Mouse (Mus musculus) stomach, embryonic 14.5 days (tissue): ENCODE data around the gene Ptpn13. TPM values are rescaled to one million over a fixed set of nuclear protein-coding genes. Genes with fewer than 3 reads are reported as not detected.
A peak's percentile ranks its signal among the peaks of the same experiment; 100 is the strongest.

ENCODE experiments used
- ATAC-seq: fragments of 200-750 bp; cut with Nextera tagmentation; 2 replicates; pipeline ENCODE4 v1.8.0; 2017; ENCODE audit warnings: low read depth, moderate TSS enrichment; ENCODE audit not compliant: insufficient number of reproducible peaks, insufficient read depth, low FRiP score
- H3K27ac ChIP-seq: fragments of 300-500 bp; sonication (generic); 2 replicates; pipeline ENCODE4 v1.5.1; 2014; ENCODE audit warnings: mild to moderate bottlenecking, low read length, moderate library complexity, mixed read lengths
- H3K27me3 ChIP-seq: fragments of 300-500 bp; sonication (generic); 2 replicates; pipeline ENCODE4 v1.6.1; 2014; ENCODE audit warnings: low read length, control low read depth, mixed read lengths; ENCODE audit not compliant: control insufficient read depth, insufficient read depth
- H3K36me3 ChIP-seq: fragments of 300-500 bp; sonication (generic); 2 replicates; pipeline ENCODE4 v1.6.1; 2014; ENCODE audit warnings: mild to moderate bottlenecking, control low read depth, low read length, moderate library complexity, mixed read lengths; ENCODE audit not compliant: control insufficient read depth, insufficient read depth
- H3K4me1 ChIP-seq: fragments of 300-500 bp; sonication (generic); 2 replicates; pipeline ENCODE4 v1.6.1; 2014; ENCODE audit warnings: low read length, control low read depth, mixed read lengths; ENCODE audit not compliant: control insufficient read depth, insufficient read depth
- H3K4me2 ChIP-seq: fragments of 300-500 bp; sonication (generic); replicated peaks from 2 replicates; pipeline ENCODE4 v1.6.1; 2014; ENCODE audit warnings: low read depth, low read length, control low read depth
- H3K4me3 ChIP-seq: fragments of 300-500 bp; sonication (generic); 2 replicates; pipeline ENCODE4 v1.5.1; 2014; ENCODE audit warnings: low read depth, low read length, control low read depth
- H3K9ac ChIP-seq: fragments of 300-500 bp; sonication (generic); replicated peaks from 2 replicates; pipeline ENCODE4 v1.6.1; 2014; ENCODE audit warnings: low read depth, mild to moderate bottlenecking, control low read depth, low read length, moderate library complexity, mixed read lengths
- H3K9me3 ChIP-seq: fragments of 300-500 bp; sonication (generic); 2 replicates; pipeline ENCODE4 v1.6.1; 2016; ENCODE audit warnings: low read depth, low read length, control low read depth; ENCODE audit not compliant: control insufficient read depth
- WGBS: fragments of 180-500 bp; shearing (Covaris S2); extraction: QIAGEN DNeasy Blood & Tissue Kit; methylation state at CpG from one replicate; pipeline ENCODE4 v1.1.7; 2014; 5-methylcytosine and 5-hydroxymethylcytosine counted together
- polyA plus RNA-seq: library from polyadenylated mRNA; unstranded; fragments of >200 nt; fragmentation: Nextera tagmentation; extraction: Ambion mirVana; gene quantifications from 2 replicates; pipeline ENCODE4 v1.2.1, GENCODE M21; 2014

Ptpn13 gene
- polyA plus RNA-seq, 1 experiment from 2014 or later = 28.5 TPM

- Histone ChIP-seq H3K9me3 (no peaks in the 10 kb centered on the region), H3K4me3 (no peak overlapping the region), H3K4me2 (no peak overlapping the region), H3K9ac (no peak overlapping the region), H3K36me3 (no peaks in the 10 kb centered on the region), H3K27ac (no peak overlapping the region), H3K27me3 (no peaks in the 10 kb centered on the region), H3K4me1 (0 out of 2 replicates have a peak, but pooled peaks cover 4% of the 10 kb centered on the region)
- 83% methylated on average over 1 of the region's 1 CpGs for WGBS
- no peak for ATAC-seq
These were observed 31.8 kb downstream of the Ptpn13 start for GRCm38 (mm10) chr5:103456794-103457193.

- Histone ChIP-seq H3K4me2 (no peak overlapping the region), H3K9me3 (no peaks in the 10 kb centered on the region), H3K27ac (peak overlapping the region; percentile 27; the same call in 1 of the 2 replicates), H3K27me3 (no peaks in the 10 kb centered on the region), H3K4me3 (no peak overlapping the region), H3K9ac (no peak overlapping the region), H3K4me1 (0 out of 2 replicates have a peak, but pooled peaks cover 4% of the 10 kb centered on the region), H3K36me3 (no peaks in the 10 kb centered on the region)
- no peak for ATAC-seq
- WGBS = 49% methylated on average over 8 of the region's 8 CpGs
These were observed 33.4 kb downstream of the Ptpn13 start for GRCm38 (mm10) chr5:103458411-103458810.

GRCm38 (mm10) chr5:103458959-103459675 lies 34.1 kb downstream of the Ptpn13 start:
- H3K27me3 ChIP-seq = no peaks in the 10 kb centered on the region
- no peak overlapping the region for H3K4me2 ChIP-seq
- 0 out of 2 replicates have a peak, but pooled peaks cover 4% of the 10 kb centered on the region for H3K4me1 ChIP-seq
- H3K36me3 ChIP-seq = no peaks in the 10 kb centered on the region
- no peak; the same call in 1 of the 2 replicates for ATAC-seq
- 72% methylated on average over 8 of the region's 8 CpGs for WGBS
- no peak overlapping the region for H3K4me3 ChIP-seq
- peak overlapping the region; percentile 27 for H3K27ac ChIP-seq
- H3K9ac ChIP-seq = no peak overlapping the region
- H3K9me3 ChIP-seq = no peaks in the 10 kb centered on the region

- Histone ChIP-seq H3K36me3 (no peaks in the 10 kb centered on the region), H3K9me3 (no peaks in the 10 kb centered on the region), H3K4me1 (0 out of 2 replicates have a peak, but pooled peaks cover 4% of the 10 kb centered on the region), H3K9ac (no peak overlapping the region), H3K27ac (no peak overlapping the region), H3K4me2 (no peak overlapping the region), H3K27me3 (no peaks in the 10 kb centered on the region), H3K4me3 (no peak overlapping the region)
- 72% methylated on average over 6 of the region's 6 CpGs for WGBS
- no peak for ATAC-seq
These were observed 35.9 kb downstream of the Ptpn13 start for GRCm38 (mm10) chr5:103460903-103461302.

DNA sequence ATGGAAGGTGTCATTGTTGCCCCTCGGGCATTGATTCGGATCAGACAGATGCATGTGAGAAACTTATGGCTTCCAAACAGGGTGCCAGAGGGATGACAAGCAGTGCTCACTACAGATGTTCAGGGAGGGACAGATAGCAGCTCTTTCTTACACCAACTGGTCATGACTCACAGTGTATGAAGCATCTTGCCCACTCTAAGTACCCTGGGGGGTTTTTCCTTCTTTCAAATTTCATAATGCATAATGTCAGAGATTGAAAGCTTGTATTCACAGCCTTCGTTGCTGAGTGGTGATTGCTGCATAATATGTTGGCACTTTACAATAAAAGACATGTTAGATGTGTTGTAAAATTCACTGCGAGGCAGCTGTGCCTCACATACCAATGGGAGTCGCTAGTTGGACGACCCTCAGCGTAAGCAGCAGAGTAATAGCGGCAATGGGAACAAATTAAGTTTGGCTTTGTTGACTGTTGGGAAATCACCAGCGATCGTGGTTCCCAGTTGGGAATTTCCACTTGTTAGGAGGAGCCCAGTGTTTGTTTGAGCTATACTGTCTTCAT lies 38.7 kb downstream of the Ptpn13 start:
- no peak for ATAC-seq
- no peak overlapping the region for H3K9ac ChIP-seq
- 80% methylated on average over 10 of the region's 10 CpGs for WGBS
- no peaks in the 10 kb centered on the region for H3K27me3 ChIP-seq
- no peak overlapping the region for H3K4me2 ChIP-seq
- no peaks in the 10 kb centered on the region for H3K36me3 ChIP-seq
- no peaks in the 10 kb centered on the region for H3K9me3 ChIP-seq
- H3K27ac ChIP-seq = no peak overlapping the region
- no peak overlapping the region for H3K4me3 ChIP-seq
- 0 out of 2 replicates have a peak, but pooled peaks cover 4% of the 10 kb centered on the region for H3K4me1 ChIP-seq

DNA sequence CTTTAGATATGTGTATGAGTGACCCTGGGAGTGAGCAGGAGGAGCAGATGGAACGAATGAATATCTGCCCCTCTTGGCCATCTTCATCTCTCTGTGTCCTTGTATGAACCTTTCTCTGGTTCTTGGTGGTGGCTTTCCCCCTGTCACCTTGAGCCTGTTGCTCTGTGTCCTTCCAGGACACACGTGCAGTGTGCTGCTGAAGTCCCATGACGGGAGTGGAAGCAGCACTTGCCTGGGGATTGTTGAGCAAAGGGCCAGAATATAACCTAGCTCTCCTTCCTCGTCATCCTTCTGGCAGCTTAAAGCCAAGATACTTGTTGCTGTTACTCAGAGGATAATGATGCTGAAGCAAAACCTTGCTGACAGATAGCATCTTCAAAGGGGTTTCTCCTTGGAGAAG lies 39.3 kb downstream of the Ptpn13 start:
- 71% methylated on average over 4 of the region's 4 CpGs for WGBS
- H3K4me1 ChIP-seq = no peaks in the 10 kb centered on the region
- no peak overlapping the region for H3K4me3 ChIP-seq
- no peaks in the 10 kb centered on the region for H3K27me3 ChIP-seq
- no peak overlapping the region for H3K4me2 ChIP-seq
- no peak for ATAC-seq
- no peak overlapping the region for H3K27ac ChIP-seq
- no peak overlapping the region for H3K9ac ChIP-seq
- H3K36me3 ChIP-seq = no peaks in the 10 kb centered on the region
- no peaks in the 10 kb centered on the region for H3K9me3 ChIP-seq

DNA sequence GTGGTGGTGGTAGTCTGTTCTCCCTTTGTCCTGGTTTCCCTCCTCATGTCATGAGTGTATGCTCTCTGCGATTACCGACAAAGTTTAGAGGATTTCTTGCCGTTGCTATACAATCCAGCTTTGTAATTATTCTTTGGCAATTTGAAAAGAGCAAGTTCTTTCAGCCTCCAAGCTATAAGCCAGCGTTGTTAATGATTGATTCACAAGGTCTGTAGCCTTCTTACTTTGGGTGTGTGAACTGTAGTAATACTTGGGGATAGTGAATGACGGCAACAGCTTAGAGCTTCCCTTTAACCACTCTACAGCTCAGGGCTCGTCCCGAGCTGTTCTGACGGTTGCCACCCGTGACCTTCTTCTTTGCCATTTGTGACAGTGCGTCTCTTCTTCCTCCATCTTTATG lies 39.8 kb downstream of the Ptpn13 start:
- ATAC-seq = no peak
- H3K36me3 ChIP-seq = no peaks in the 10 kb centered on the region
- WGBS = 62% methylated on average over 10 of the region's 10 CpGs
- H3K4me2 ChIP-seq = no peak overlapping the region
- H3K27ac ChIP-seq = no peak overlapping the region
- no peaks in the 10 kb centered on the region for H3K9me3 ChIP-seq
- no peaks in the 10 kb centered on the region for H3K4me1 ChIP-seq
- H3K9ac ChIP-seq = no peak overlapping the region
- H3K4me3 ChIP-seq = no peak overlapping the region
- H3K27me3 ChIP-seq = no peaks in the 10 kb centered on the region

DNA sequence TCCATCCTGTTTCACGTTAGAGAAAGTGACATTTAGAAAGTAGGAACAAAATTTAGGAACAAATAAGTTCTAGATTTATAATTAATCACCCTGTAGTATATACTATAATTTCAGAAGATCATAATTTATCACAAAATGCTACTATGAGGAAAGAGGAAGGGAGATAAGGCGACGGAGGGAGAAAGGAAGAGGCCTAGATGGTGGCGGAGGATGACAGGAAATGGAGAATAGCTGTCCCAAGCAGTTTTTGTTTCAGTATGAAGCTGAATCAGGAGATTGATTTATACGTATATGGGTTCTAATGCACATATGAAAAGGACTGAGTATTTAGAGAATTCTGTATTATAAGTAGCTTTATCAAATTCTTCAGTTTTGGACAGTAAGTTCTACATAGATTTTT lies 47.7 kb downstream of the Ptpn13 start:
- ATAC-seq = no peak
- H3K27ac ChIP-seq = no peak overlapping the region
- H3K27me3 ChIP-seq = no peaks in the 10 kb centered on the region
- no peak overlapping the region for H3K4me2 ChIP-seq
- H3K4me1 ChIP-seq = no peaks in the 10 kb centered on the region
- no peaks in the 10 kb centered on the region for H3K9me3 ChIP-seq
- H3K36me3 ChIP-seq = no peaks in the 10 kb centered on the region
- no peak overlapping the region for H3K4me3 ChIP-seq
- 61% methylated on average over 5 of the region's 5 CpGs for WGBS
- H3K9ac ChIP-seq = no peak overlapping the region
